Mouse (Mus musculus) inflammation-experienced regulatory T-cells, adult 6 months (primary cell): ENCODE measurements around the gene Thbd. TPM values are rescaled to one million over a fixed set of nuclear protein-coding genes. Genes with fewer than 3 reads are reported as not detected.

ENCODE experiments used
- ATAC-seq: one replicate; pipeline ENCODE4 v1.8.0; 2017
- polyA plus RNA-seq, 3 experiments: library from polyadenylated mRNA; unstranded; fragments of 100-300 nt; shearing (Covaris generic); gene quantifications; one replicate each; pipeline ENCODE4 v1.2.1; 2017

Thbd gene
- under 1 TPM in 1 of 3 experiments, not detected in 2; 0.24 TPM for polyA plus RNA-seq

DNA sequence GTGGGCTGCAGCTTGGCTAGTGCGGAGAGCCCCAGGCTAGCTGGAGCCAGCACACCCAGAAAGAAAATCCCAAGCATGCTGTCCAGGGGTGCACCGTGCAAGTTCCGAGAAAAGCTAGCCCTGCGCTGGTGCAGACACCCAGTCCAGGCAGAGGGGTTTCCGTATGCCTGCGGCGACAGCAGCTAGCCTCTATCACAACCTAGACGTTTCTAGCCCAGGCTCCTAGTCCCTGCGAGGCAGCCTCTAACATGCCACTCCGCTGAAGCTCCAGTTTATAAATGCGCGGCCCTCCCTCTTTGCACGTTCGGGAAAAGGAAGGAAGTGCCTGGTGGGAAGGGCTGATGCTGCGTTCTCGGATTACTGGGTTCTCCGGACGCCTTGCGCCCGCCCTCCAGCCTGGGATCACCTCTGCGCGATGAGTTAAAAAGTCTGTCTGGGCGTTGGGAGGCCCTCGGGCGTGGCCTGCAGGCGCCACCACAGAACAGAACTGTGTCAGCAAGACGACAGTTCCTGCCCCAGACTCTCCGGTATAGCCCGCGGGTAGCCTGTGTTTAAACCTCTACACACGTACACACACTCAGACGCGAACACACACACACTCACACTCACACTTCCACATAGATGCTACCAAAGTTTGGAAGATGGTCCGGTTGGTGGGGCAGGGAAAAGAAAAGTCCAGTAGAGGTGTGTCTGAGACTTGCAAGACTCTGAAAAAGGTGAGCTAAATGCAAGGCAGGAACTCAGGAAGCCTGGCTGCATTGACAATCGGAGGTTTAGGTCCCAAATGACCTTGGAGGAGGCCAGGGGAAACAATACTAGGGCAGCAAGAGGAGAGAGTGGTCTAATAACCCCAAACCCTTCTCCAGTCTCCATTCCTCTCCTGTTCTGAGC is at the start of gene Thbd:
TSS of gene Thbd (minus strand) at position 319 of the 891 bp plus-strand sequence.
- ATAC-seq: no peak

DNA sequence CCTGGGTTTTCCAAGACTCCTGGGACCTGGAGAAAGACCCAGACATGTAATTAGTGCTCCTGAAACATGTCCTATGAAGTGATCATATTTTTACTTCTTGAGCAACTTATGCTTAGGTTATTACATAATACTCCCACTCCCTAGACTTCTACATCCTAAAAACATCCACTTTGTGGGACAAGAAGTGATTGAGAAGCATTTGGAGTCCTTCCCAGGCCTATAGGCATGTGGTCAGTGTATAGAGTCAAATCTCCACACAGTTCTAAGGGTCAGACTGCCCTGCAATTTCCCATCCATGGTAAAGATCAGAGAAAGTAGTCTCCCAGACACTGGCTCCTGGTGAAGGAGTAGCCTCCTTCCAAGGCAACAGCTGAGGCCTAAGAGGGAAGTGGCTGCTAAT is 47.4 kb upstream of the Thbd start:
- no peak for ATAC-seq

DNA sequence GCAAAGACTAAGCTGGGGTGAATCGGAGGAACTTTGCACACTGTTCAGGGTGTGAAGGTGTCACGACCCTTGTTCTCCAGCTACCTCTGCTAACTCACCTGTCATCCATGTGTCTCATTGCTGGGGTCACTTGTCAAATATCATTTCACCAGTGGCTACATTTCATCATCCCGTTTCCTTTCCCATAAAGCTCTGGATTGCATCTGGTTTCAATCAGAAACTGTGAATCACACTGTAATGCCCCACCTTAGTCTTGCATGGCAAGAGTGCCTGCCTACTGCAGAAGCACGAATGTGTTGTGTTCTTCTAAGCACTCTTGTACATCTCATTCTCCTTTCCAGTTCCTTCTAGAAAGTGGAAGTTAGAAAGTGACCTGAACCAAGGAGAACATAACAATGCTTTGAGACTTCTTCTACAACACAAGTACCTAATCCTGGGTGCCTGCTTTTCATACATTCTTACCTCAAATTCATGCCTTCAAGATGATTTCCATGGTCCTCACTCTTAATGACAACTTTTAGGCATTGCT is 46.1 kb upstream of the Thbd start:
- ATAC-seq: no peak

DNA sequence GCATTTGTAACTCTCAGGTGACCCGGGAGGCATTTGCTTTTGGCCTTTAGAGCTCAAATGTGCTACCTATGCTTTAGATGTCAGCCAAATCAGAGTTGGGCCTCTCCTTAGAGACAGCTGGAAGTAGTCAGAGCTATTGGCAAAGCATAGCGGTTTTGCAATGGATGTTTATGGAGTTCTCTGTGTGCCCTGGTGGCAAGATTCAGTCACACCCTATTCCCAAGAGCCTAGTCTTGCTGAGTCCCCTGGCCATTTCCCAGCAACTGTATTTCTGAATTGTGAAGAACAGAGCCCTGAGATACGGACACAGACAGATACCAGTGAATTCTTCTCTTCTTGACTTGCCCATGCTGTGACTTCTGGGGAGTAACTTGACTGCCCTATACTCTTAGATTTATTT is 45.1 kb upstream of the Thbd start:
- no peak for ATAC-seq

DNA sequence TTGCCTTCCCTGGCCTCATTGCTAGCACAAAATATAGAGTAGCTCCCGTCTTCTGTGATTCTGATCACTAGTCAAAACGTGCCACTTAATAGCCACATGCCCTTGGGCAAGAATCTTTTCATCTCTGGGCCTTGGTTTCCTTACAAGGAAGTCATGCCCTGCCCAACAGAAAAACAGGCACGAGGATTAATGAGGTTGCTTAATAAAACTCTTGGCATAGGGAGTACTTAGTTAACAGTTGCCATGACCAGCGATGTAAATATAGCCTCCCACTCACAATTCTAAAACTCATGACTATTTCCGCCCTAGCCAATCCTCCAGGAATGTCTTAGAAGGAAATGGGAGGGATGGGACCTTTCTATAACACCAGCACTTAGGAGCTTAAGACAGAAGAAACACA is 43.5 kb upstream of the Thbd start:
- ATAC-seq: no peak

DNA sequence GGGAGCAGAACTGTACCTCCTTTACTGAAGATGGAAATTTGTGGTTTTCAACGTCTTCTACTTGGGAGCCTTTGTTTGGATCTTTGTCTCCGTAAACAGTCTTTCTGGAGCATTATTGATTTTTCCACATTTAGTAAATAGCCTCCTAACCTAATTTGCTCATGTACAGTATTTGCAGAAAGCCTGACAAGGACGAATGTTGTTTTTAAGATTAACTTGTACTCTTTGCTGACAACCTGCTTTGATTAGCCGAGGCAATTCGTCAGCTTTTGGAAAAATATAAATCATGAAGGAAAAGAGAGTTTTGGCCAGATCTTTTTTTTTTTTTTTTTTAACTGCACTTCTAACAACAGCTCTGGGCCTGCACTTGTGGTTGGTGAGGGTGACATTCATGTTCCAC is 42.6 kb upstream of the Thbd start:
- no peak for ATAC-seq

DNA sequence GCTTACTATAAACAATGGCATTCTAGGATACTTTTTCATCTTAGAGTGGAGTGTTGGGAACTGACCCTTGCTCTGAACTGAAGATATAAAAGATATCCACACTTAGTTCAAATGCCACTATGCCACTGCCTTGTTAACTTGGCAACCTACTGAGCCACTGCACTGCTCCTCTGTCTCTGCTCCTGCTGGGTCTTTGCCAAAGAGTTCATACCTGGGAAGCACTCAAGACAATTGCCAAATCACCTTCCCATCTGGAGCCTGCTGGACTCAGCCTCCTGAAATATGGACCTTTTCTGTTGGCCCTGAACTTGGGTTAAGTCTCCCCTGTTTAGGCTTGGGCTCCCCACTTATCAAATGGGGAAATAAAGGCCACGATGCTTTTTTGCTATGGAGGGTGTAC is 41.7 kb upstream of the Thbd start:
- ATAC-seq: no peak

DNA sequence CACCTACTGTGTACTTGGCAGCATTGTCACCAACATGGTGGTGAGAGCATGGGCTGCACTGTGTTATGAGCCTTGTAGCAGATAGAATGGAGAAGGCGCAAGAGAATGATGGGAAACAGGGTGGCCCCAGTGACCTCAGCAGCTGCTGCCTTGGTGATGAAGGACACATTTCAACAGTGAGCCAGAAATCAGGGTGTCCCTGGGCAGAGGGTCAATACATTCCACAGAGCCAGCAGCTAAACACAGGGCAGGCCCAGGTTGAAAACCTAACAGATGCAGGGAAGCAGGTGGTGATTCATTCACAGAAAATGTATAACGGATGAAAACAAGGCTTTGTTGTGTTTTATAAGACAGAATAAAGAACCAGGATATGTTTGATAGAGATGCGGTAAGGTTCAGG is 38.5 kb upstream of the Thbd start:
- ATAC-seq: no peak

DNA sequence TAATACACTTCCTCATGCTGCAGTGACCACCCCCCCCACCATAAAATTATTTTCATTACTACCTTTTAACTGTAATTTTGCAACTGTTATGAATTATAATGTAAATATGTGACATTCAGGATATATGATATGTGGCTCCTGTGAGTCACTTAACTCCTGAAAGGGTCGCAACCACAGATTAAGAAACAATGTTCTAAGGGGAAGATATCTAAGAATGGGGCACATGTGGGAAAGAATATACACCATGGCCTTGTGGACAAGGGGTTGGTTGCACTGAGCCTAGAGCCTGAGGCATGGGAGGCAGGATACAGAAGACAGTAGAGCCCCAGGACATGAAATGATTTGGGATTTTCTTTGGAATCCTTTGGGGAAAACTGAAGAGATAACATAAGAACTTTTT is 37.6 kb upstream of the Thbd start:
- ATAC-seq: no peak

DNA sequence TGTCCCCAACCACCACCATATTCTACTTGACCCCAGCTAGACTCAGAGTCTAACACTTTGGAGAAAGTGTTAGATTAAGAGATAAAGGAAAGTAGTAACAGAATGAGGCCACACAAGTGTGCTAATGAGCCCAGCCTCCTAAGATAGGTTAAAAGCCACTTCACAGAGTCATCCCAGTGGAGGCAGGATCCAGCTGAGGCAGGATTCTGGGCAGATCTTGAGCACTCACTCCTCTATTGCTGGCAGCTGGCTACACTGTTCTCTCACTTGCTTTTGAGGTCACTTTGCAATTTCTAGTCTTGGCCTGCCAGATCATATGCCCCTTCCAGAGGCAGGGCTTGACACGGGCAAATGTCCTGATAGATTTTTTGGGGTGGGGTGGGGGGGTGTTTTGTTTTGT is 36.5 kb upstream of the Thbd start:
- no peak for ATAC-seq

DNA sequence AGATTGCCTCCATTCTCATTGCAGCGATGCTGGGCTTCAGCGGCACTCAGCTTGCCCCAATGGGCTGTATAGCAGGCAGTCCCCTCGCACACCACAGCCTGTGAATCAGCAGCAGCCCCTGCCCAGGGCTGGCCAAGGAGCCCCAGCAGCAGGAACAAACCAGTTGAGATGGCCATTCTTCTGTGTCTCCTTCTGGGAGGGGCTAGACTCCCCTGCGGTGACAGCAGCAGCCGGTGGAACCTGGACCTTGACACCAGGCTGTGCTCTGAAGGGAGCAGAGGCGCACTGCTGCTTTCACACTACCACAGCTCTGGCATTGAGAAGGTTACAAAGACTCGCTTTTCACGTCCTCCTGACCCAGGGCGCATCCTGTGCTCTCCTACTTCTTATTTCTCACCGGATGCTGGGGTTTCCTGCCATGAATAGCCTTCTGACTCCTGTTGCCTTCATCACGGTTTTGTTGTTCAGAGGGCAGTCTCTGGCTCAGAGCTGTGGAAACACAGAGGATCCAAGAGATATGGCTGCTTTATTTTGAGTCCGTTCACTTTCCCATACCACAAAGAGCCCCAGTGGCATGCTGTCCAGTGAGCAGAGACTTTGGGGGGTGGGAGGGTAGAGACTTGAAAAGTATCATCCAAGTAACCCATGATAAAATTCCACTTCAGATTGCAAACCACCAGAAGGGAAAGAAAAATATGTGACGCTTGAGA is 35.4 kb upstream of the Thbd start, which contains the start of gene Cd93:
TSS of gene Cd93 (minus strand) at position 315 of the 710 bp plus-strand sequence.
- ATAC-seq: no peak

DNA sequence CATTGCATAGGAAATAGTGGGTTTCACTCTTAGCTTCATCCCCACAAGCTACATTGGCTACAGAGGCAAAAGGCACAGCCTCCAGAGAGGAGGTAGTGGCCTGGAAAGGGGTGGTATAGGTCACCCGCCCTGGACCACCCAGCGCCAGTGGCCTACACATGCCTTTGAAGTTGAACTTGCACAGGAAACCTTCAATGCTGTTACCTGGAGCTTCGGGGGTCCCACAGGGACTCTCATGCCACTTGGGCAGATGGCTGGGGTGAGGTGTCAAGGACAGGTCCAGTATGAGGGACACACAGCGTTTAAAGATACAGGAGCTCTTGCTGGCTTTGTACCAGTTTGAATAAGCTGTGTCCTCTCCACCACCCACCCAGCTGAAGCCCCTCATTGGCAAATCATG is 34.7 kb upstream of the Thbd start:
- no peak for ATAC-seq

DNA sequence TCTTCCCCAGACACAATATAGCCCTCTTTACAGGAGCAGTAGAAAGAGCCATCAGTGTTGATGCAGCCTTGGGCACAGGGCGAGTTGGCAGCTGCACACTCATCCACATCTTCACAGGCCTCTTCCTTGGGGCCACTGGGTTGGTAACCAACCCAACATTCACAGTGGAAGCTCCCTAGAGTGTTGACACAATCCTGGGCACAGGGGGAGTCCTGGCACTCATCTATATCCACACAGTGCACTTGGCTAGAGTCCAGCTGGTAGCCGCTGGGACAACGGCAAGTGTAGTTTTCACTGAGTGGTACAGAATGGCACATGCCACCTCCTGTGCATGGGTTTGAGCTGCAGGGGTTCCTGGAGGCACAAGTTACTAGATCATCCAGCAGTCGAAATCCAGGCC is 34.2 kb upstream of the Thbd start:
- no peak for ATAC-seq

DNA sequence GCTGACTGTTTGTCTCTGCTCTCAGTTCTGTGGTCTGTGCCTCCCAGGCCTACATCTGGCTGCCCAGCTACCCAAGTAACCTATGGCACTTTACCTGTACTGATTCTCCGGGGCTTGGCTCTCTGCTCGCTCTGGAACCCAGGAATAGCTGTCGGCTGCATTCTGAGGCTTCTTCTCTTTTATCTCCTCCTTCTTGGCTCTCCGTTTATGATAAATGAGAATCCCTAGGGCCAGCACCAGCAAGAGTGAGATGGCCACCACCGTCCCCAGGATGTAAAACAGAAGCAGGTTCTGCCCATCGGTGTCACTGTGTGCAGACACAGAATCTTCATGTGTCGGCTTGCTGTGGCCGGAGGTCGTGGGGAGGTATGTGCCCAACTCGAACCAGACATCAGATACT is 33.4 kb upstream of the Thbd start:
- ATAC-seq: no peak

DNA sequence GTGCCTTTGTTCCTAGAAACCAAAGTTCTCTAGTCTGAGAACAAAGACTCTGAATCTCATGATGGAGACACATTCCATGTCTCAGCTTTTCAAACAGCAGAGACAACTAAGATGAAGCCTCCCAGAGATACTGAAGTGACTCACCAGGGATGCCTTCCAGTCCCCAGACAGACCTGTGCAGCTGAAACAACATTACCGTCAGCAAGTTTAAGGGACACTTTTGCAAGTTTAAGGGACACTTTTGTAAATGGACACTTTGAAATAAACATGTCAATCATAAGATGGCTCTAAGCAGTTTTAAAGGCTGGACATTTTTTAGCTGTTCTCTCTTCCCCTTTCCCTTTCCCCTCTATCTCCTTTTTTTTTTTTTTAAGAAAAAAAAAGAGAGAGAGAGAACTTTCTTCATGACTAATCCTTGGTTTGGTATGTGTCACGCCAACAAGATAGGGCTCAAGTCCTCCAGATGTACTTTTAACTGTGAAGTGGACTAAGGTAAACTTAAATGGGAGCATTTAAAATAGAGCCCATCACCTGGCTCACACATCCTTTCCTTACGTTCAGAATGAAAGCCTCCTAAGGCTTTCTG is 31.8 kb upstream of the Thbd start:
- no peak for ATAC-seq

DNA sequence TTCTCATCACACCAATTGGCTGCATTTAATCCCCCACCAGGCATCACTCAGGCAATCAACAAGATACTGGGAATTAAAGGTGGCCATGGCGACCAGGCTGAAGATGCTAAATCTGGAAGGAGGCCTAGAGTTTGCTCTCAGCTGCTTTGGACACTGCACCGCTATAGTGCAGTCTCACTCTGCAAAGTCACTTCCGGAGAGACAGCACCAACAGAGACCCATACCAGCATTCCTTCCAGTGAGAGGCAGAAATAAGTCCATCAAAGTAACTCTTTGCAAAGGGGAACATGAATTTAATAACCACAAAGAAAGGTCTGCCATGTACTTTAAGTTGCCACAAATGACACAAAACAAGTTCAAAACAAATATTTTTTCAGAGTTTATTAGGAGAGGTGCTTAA is 28.3 kb upstream of the Thbd start:
- ATAC-seq: no peak

DNA sequence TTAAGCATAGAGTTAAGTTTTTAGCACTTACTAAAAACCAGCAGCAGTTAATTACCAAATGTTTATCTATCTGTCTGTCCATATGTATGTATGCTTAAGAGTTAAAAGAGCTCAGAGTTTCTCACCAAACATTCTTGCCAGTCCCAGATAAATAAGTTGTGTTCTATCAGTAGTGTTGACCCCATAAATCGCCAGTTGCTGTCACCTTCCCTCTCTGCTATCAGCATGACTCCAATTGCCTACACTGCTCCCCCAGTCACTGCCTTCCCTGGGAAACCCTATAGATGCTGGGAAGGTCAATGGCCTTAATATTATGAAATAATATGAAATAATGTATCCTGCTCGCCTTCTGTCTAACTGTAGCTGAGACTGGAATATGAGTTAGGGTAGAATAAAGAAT is 24.4 kb upstream of the Thbd start:
- no peak for ATAC-seq

DNA sequence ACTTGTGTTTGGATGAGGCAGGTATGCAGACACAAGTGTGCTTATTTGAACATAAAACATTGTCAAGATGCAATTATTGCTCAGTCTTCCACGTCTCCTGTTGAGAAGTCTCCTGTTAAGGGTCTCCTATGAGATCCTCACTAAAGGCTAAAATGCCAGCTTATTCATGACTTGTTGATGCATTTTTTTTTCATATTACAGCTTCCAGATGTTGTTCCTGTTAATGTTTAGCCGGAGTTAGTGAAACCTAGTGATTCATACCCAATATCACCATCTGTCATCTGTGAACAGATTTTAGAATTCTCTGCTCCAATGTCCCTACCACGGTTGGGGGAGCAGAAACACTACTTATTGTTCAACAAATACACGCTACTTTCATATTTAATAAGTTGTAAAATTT is 23.0 kb upstream of the Thbd start:
- no peak for ATAC-seq

DNA sequence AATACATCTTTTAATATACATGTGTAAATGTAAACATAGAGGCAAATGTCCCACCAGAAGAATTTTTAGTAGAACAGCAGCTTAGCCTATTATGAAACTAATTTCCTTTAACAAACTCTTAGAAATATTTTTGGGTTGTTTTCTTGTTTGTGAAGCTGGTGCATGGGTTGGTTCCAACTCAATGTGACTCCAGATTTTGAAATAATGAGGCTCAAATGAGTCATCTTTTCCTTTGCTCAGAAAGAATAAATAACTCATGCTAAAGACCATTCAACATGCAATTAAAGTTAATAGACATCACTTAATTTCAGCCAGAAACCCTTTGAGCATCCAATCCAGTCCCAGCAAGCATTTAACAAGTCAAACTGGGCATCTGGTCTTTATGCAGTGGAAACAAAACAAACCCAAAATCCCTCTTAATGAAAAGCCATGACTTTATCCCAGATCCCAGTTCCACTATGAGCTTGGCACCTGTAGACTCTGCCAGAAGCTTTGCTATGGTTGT is 21.1 kb upstream of the Thbd start:
- ATAC-seq: no peak

DNA sequence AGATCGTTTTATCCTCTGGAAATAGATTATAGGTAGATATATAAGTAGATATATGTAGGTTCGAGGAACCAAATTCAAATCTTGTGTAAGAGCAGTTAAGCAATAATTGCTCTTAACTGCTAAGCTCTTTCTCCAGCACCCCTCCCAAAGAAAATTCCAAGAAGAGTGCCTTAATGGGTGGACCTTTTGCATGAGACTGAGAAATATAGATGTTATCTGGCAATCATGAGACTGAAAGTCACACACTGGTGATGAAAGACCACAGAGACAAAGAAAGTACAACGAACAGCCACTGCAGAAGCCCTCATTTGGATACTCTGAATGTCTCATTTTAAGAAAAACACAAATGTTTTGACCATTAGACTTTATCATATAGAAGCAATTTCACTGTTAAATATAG is 20.5 kb upstream of the Thbd start:
- ATAC-seq: no peak

DNA sequence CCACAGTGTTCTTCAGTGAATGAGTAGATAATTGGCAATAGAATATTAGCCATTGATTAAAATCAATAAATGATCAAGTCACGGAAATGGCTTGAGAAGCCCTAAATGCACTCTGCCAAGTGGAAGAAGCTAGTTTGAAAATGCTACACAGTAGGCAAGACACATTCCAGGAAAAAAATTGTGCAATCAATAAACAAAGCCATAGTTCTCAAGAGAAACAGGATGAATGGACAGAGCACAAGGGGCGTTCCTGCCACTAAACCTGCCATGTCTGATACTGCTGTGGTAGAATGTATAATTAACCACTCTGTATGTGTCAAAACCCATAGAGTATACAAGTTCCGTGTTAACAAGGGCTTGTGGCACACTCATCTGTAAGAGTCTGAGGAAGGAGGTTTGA is 19.6 kb upstream of the Thbd start:
- no peak for ATAC-seq

DNA sequence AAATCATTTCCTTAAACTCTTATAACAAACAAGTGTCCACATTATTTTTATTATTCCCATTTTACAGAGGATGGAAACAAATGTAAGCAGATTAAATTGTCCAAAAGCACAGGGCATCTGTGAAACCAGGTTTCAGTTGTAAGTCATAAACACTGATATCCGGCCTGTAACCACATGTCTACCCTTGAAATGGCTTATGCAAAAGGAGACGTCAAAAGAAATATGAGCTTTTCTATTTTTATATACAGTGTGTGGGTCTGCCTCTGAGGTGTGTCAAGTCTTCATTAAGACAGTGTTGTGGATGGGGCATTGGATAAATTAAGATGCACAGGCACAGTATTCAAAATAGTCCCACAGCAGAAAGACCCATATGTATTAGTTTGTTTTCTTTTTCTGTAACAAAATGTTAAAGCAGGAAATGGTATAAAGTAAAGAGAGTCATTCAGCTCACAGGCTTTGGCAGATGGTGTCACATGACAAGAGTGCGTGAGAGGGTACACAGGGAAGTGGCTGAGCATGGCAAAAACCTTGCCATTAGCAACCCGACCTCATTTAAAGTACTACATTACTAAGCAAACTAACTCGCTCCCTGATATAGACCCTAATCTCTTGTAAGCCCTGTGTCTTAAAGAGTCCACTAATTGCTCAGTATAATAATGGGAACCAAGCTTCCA is 17.9 kb upstream of the Thbd start:
- no peak for ATAC-seq

DNA sequence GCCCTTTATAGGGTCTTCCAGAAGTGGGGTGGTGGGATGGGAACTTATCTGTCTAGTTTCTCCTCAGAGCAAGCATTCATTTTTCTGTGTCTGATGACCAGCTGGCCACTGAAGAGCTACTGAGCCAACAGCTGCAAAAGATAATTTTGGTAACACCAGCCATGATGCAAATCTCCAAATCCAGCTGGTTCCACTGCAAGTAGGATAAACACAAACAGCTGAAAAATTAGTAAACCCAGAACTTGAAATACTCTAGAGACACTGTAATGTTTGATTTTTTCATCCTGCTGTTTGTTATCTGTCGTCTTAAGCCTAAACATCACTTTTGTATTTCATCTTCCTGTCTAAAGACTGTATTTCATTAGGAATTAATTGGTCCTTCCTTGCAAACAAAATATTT is 13.7 kb upstream of the Thbd start:
- ATAC-seq: no peak
